Mouse (Mus musculus) spleen, adult 2 months (tissue): ENCODE measurements at regions not wholly inside any gene's neighbourhood (a gene's known extent, or its start where the extent isn't known, plus 50 kb on each side); places are given as distances from the start of the nearest gene placed in this dataset.
A peak's percentile ranks its signal among the peaks of the same experiment; 100 is the strongest.

Experiments
- DNase-seq, 2 experiments: peaks; one replicate each; pipeline versions ENCODE4 v3.0.0 to v3.0.0-alpha.2; 2012 to 2021; ENCODE audit warnings: low spot score in 2 of 2, low read depth in 1 of 2
- H3K27ac ChIP-seq: fragments of 200-500 bp; 2 replicates; pipeline ENCODE4 v1.5.1; 2012; ENCODE audit warnings: low read length, inconsistent platforms; ENCODE audit not compliant: insufficient read depth
- H3K27me3 ChIP-seq: fragments of 200-500 bp; 2 replicates; pipeline ENCODE4 v1.6.1; 2012; ENCODE audit warnings: mild to moderate bottlenecking, moderate library complexity, low read length, inconsistent platforms; ENCODE audit not compliant: control insufficient read depth, insufficient read depth
- H3K36me3 ChIP-seq: fragments of 200-500 bp; 2 replicates; pipeline ENCODE4 v1.6.1; 2012; ENCODE audit warnings: mild to moderate bottlenecking, low read length, inconsistent platforms; ENCODE audit not compliant: control insufficient read depth, insufficient read depth
- H3K4me1 ChIP-seq: fragments of 200-500 bp; 2 replicates; pipeline ENCODE4 v1.6.1; 2011; ENCODE audit warnings: inconsistent platforms; ENCODE audit not compliant: control insufficient read depth, insufficient read depth, insufficient read length
- H3K4me3 ChIP-seq: fragments of 200-500 bp; 2 replicates; pipeline ENCODE4 v1.5.1; 2011; ENCODE audit warnings: mild to moderate bottlenecking, inconsistent platforms; ENCODE audit not compliant: insufficient read depth, insufficient read length; ENCODE audit errors: extremely low read depth
- CTCF ChIP-seq: fragments of 200-500 bp; IDR thresholded peaks from 2 replicates; pipeline ENCODE4 v1.5.1; 2011; ENCODE audit warnings: mild to moderate bottlenecking, inconsistent platforms; ENCODE audit not compliant: insufficient read depth, insufficient read length, insufficient replicate concordance; ENCODE audit errors: extremely low read depth
- POLR2A ChIP-seq: fragments of 200-500 bp; IDR thresholded peaks from 2 replicates; pipeline ENCODE4 v1.6.1; 2011; ENCODE audit warnings: low read depth, low read length, inconsistent platforms
- WGBS: fragments of 180-500 bp; shearing (Covaris S2); methylation state at CpG from one replicate; pipeline ENCODE4 v1.1.7; 2018; 5-methylcytosine and 5-hydroxymethylcytosine counted together

GRCm38 (mm10) chr10:98785411-98785810, 128.8 kb upstream of the Atp2b1 start:
- DNase-seq: peak in 1 of 2 experiments; percentile 72
- Histone ChIP-seq H3K4me1 (peaks cover 13% of the 10 kb centered on the region), H3K36me3 (no peaks in the 10 kb centered on the region), H3K27ac (no peak overlapping the region), H3K4me3 (no peak overlapping the region), H3K27me3 (no peaks in the 10 kb centered on the region)
- WGBS: 3% methylated on average over 1 of the region's 1 CpGs
- TF ChIP-seq POLR2A: no peak
- no peak for TF ChIP-seq CTCF

- H3K27ac ChIP-seq: no peak overlapping the region
- no peak for TF ChIP-seq CTCF
- no peak for TF ChIP-seq POLR2A
- peaks cover 11% of the 10 kb centered on the region for H3K4me1 ChIP-seq
- no peaks in the 10 kb centered on the region for H3K27me3 ChIP-seq
- H3K4me3 ChIP-seq: no peak overlapping the region
- no peak for DNase-seq
- WGBS: 76% methylated on average over 4 of the region's 4 CpGs
- H3K36me3 ChIP-seq: no peaks in the 10 kb centered on the region
Measured at GRCm38 (mm10) chr10:98786089-98786488, 128.1 kb upstream of the Atp2b1 start.

GRCm38 (mm10) chr10:98789763-98790162, 124.4 kb upstream of the Atp2b1 start:
- H3K36me3 ChIP-seq: no peaks in the 10 kb centered on the region
- H3K27ac ChIP-seq: no peak overlapping the region
- H3K4me1 ChIP-seq: peaks cover 4% of the 10 kb centered on the region
- WGBS: 94% methylated on average over 9 of the region's 9 CpGs
- no peak for DNase-seq
- H3K27me3 ChIP-seq: no peaks in the 10 kb centered on the region
- TF ChIP-seq POLR2A (no peak), CTCF (no peak)
- H3K4me3 ChIP-seq: no peak overlapping the region

GRCm38 (mm10) chr10:98790456-98790855, 123.8 kb upstream of the Atp2b1 start:
- no peak for DNase-seq
- no peaks in the 10 kb centered on the region for H3K36me3 ChIP-seq
- H3K4me3 ChIP-seq: no peak overlapping the region
- H3K4me1 ChIP-seq: peaks cover 4% of the 10 kb centered on the region
- no peak overlapping the region for H3K27ac ChIP-seq
- TF ChIP-seq CTCF (no peak), POLR2A (no peak)
- no peaks in the 10 kb centered on the region for H3K27me3 ChIP-seq
- WGBS: 94% methylated on average over 3 of the region's 3 CpGs

GRCm38 (mm10) chr10:98792019-98792741, 122.0 kb upstream of the Atp2b1 start:
- TF ChIP-seq CTCF (no peak), POLR2A (no peak)
- Histone ChIP-seq H3K27ac (no peak overlapping the region), H3K27me3 (no peaks in the 10 kb centered on the region), H3K4me3 (no peak overlapping the region), H3K4me1 (no peaks in the 10 kb centered on the region), H3K36me3 (no peaks in the 10 kb centered on the region)
- DNase-seq: no peak
- 48% methylated on average over 4 of the region's 4 CpGs for WGBS

- Histone ChIP-seq H3K27me3 (no peaks in the 10 kb centered on the region), H3K27ac (no peak overlapping the region), H3K4me1 (no peaks in the 10 kb centered on the region), H3K36me3 (no peaks in the 10 kb centered on the region), H3K4me3 (no peak overlapping the region)
- TF ChIP-seq POLR2A (no peak), CTCF (no peak)
- WGBS: 85% methylated on average over 9 of the region's 9 CpGs
- no peak for DNase-seq
Measured at GRCm38 (mm10) chr10:98793926-98794536, 120.2 kb upstream of the Atp2b1 start.

GRCm38 (mm10) chr10:98796016-98796415, 118.2 kb upstream of the Atp2b1 start:
- no peak for DNase-seq
- no peaks in the 10 kb centered on the region for H3K27me3 ChIP-seq
- H3K36me3 ChIP-seq: no peaks in the 10 kb centered on the region
- no peak overlapping the region for H3K27ac ChIP-seq
- 96% methylated on average over 3 of the region's 3 CpGs for WGBS
- no peak overlapping the region for H3K4me3 ChIP-seq
- TF ChIP-seq CTCF (no peak), POLR2A (no peak)
- H3K4me1 ChIP-seq: no peaks in the 10 kb centered on the region
